Mouse (Mus musculus) cerebellum, adult 8-10 months (tissue): ENCODE data around the gene Grin2a.
A peak's percentile ranks its signal among the peaks of the same experiment; 100 is the strongest.

Experiments used
- DNase-seq: peaks from one replicate; pipeline ENCODE4 v3.0.0; 2022

Grin2a gene

GRCm38 (mm10) chr16:9994951-9995813 is at the start of gene Grin2a:
TSS of gene Grin2a (minus strand) at chr16:9995560.
- DNase-seq = peak; percentile 81

- DNase-seq = no peak
Measured at GRCm38 (mm10) chr16:10035582-10036215, 40.3 kb upstream of the Grin2a start.

GRCm38 (mm10) chr16:10033416-10033979 is 38.1 kb upstream of the Grin2a start:
- DNase-seq = no peak

- no peak for DNase-seq
Measured at GRCm38 (mm10) chr16:10031891-10032290, 36.5 kb upstream of the Grin2a start.

- no peak for DNase-seq
Measured at GRCm38 (mm10) chr16:10026741-10027140, 31.4 kb upstream of the Grin2a start.

GRCm38 (mm10) chr16:10009743-10010142 is 14.4 kb upstream of the Grin2a start:
- DNase-seq = no peak

- DNase-seq = peak; percentile 97
Measured at GRCm38 (mm10) chr16:10005606-10006005, 10.2 kb upstream of the Grin2a start.

GRCm38 (mm10) chr16:10004096-10004495 is 8.7 kb upstream of the Grin2a start:
- no peak for DNase-seq

- no peak for DNase-seq
Measured at GRCm38 (mm10) chr16:10003001-10003400, 7.6 kb upstream of the Grin2a start.

GRCm38 (mm10) chr16:10001601-10002000 is 6.2 kb upstream of the Grin2a start:
- no peak for DNase-seq

GRCm38 (mm10) chr16:9999926-10000325 is 4.6 kb upstream of the Grin2a start:
- DNase-seq = no peak

GRCm38 (mm10) chr16:9997931-9998330 is 2.6 kb upstream of the Grin2a start:
- no peak for DNase-seq

- DNase-seq = no peak
Measured at GRCm38 (mm10) chr16:9995814-9996210, 452 bp upstream of the Grin2a start.

GRCm38 (mm10) chr16:9994041-9994950 is 1.1 kb downstream of the Grin2a start:
- DNase-seq = no peak

- DNase-seq = peak; percentile 90
Measured at GRCm38 (mm10) chr16:9993255-9994040, 1.9 kb downstream of the Grin2a start.

- DNase-seq = peak; percentile 39
Measured at GRCm38 (mm10) chr16:9992773-9993221, 2.6 kb downstream of the Grin2a start.

GRCm38 (mm10) chr16:9992076-9992772 is 3.1 kb downstream of the Grin2a start:
- no peak for DNase-seq

- DNase-seq = no peak
Measured at GRCm38 (mm10) chr16:9985041-9985440, 10.3 kb downstream of the Grin2a start.

GRCm38 (mm10) chr16:9980641-9981040 is 14.7 kb downstream of the Grin2a start:
- DNase-seq = peak; percentile 52

GRCm38 (mm10) chr16:9978173-9978572 is 17.2 kb downstream of the Grin2a start:
- DNase-seq = no peak

- DNase-seq = no peak
Measured at GRCm38 (mm10) chr16:9972705-9973104, 22.7 kb downstream of the Grin2a start.
